Mouse (Mus musculus) midbrain, embryonic 12.5 days (tissue): ENCODE measurements around the gene Ctns. TPM values are rescaled to one million over a fixed set of nuclear protein-coding genes. Genes with fewer than 3 reads are reported as not detected.

ENCODE experiments used
- ATAC-seq: fragments of 200-750 bp; cut with Nextera tagmentation; 2 replicates; pipeline ENCODE4 v1.8.0; 2017; ENCODE audit warnings: low read depth, moderate TSS enrichment, moderate library complexity; ENCODE audit not compliant: low FRiP score
- H3K27ac ChIP-seq: fragments of 300-500 bp; sonication (generic); replicated peaks from 2 replicates; pipeline ENCODE4 v1.5.1; 2016; ENCODE audit warnings: mild to moderate bottlenecking
- H3K27me3 ChIP-seq: fragments of 300-500 bp; sonication (generic); 2 replicates; pipeline ENCODE4 v1.6.1; 2016; ENCODE audit warnings: mild to moderate bottlenecking
- H3K36me3 ChIP-seq: fragments of 300-500 bp; sonication (generic); 2 replicates; pipeline ENCODE4 v1.6.1; 2016
- H3K4me1 ChIP-seq: fragments of 300-500 bp; sonication (generic); 2 replicates; pipeline ENCODE4 v1.6.1; 2016
- H3K4me2 ChIP-seq: fragments of 300-500 bp; sonication (generic); replicated peaks from 2 replicates; pipeline ENCODE4 v1.6.1; 2016; ENCODE audit warnings: mild to moderate bottlenecking, moderate library complexity
- H3K4me3 ChIP-seq: fragments of 300-500 bp; sonication (generic); 2 replicates; pipeline ENCODE4 v1.5.1; 2016; ENCODE audit warnings: mild to moderate bottlenecking
- H3K9ac ChIP-seq: fragments of 300-500 bp; sonication (generic); replicated peaks from 2 replicates; pipeline ENCODE4 v1.6.1; 2016; ENCODE audit warnings: mild to moderate bottlenecking, moderate library complexity
- H3K9me3 ChIP-seq: fragments of 300-500 bp; sonication (generic); 2 replicates; pipeline ENCODE4 v1.6.1; 2016; ENCODE audit warnings: mild to moderate bottlenecking
- WGBS: fragments of 180-500 bp; shearing (Covaris S2); methylation state at CpG from one replicate; pipeline ENCODE4 v1.1.7; 2016; 5-methylcytosine and 5-hydroxymethylcytosine counted together
- polyA plus RNA-seq: library from polyadenylated mRNA; unstranded; fragments of >200 nt; fragmentation: Nextera tagmentation; extraction: Ambion mirVana; gene quantifications from 2 replicates; pipeline ENCODE4 v1.2.1, GENCODE M21; 2016

Gene Ctns
- polyA plus RNA-seq, result 20.6 and 23.1 TPM in 2 replicates

- peaks cover 13% of the 10 kb centered on the region for H3K4me1 ChIP-seq
- H3K27ac ChIP-seq, result no peak within 1 kb of the TSS
- peaks cover 4% of the 10 kb centered on the region for H3K36me3 ChIP-seq
- ATAC-seq, result peak; percentile 95
- peak within 1 kb of the TSS; percentile 72 for H3K9ac ChIP-seq
- H3K27me3 ChIP-seq, result peaks cover 7% of the 10 kb centered on the region; the same call in 1 of the 2 replicates
- peak within 1 kb of the TSS; percentile 62 for H3K4me3 ChIP-seq
- 2% methylated on average over 22 of the region's 22 CpGs for WGBS
- H3K4me2 ChIP-seq, result peak within 1 kb of the TSS; percentile 90
- no peaks in the 10 kb centered on the region for H3K9me3 ChIP-seq
Observed at GRCm38 (mm10) chr11:73198603-73199229, at the start of gene Ctns. Gene Ctns, minus strand, starts transcription at chr11:73199042.

- no peak overlapping the region for H3K9ac ChIP-seq
- ATAC-seq, result no peak
- 88% methylated on average over 4 of the region's 4 CpGs for WGBS
Observed at GRCm38 (mm10) chr11:73242777-73243176, 43.9 kb upstream of the Ctns start.

GRCm38 (mm10) chr11:73242199-73242598 is 43.4 kb upstream of the Ctns start:
- no peaks in the 10 kb centered on the region for H3K4me1 ChIP-seq
- H3K36me3 ChIP-seq, result no peaks in the 10 kb centered on the region
- no peak overlapping the region for H3K9ac ChIP-seq
- H3K4me2 ChIP-seq, result no peak overlapping the region
- H3K27ac ChIP-seq, result no peak overlapping the region
- no peak overlapping the region for H3K4me3 ChIP-seq
- H3K9me3 ChIP-seq, result no peaks in the 10 kb centered on the region
- H3K27me3 ChIP-seq, result no peaks in the 10 kb centered on the region
- 91% methylated on average over 6 of the region's 6 CpGs for WGBS
- no peak for ATAC-seq

More at GRCm38 (mm10) chr11:73242777-73243176, 43.9 kb upstream of the Ctns start:
- Histone ChIP-seq H3K9me3 (no peaks in the 10 kb centered on the region), H3K4me1 (no peaks in the 10 kb centered on the region), H3K4me3 (no peak overlapping the region), H3K36me3 (no peaks in the 10 kb centered on the region), H3K27ac (no peak overlapping the region), H3K27me3 (no peaks in the 10 kb centered on the region), H3K4me2 (no peak overlapping the region)

GRCm38 (mm10) chr11:73236731-73237130 is 37.9 kb upstream of the Ctns start:
- no peak overlapping the region for H3K4me3 ChIP-seq
- WGBS, result 81% methylated on average over 3 of the region's 3 CpGs
- H3K27me3 ChIP-seq, result no peaks in the 10 kb centered on the region
- H3K27ac ChIP-seq, result no peak overlapping the region
- ATAC-seq, result no peak
- H3K9ac ChIP-seq, result no peak overlapping the region
- H3K4me1 ChIP-seq, result no peaks in the 10 kb centered on the region
- no peaks in the 10 kb centered on the region for H3K36me3 ChIP-seq
- H3K9me3 ChIP-seq, result no peaks in the 10 kb centered on the region
- H3K4me2 ChIP-seq, result no peak overlapping the region

- H3K4me1 ChIP-seq, result no peaks in the 10 kb centered on the region
- H3K27me3 ChIP-seq, result no peaks in the 10 kb centered on the region
- no peaks in the 10 kb centered on the region for H3K9me3 ChIP-seq
- no peak overlapping the region for H3K27ac ChIP-seq
- ATAC-seq, result no peak
- no peak overlapping the region for H3K4me3 ChIP-seq
- WGBS, result 51% methylated on average over 5 of the region's 5 CpGs
- no peak overlapping the region for H3K9ac ChIP-seq
- H3K36me3 ChIP-seq, result no peaks in the 10 kb centered on the region
- no peak overlapping the region for H3K4me2 ChIP-seq
Observed at GRCm38 (mm10) chr11:73235990-73236701, 37.3 kb upstream of the Ctns start.

- H3K36me3 ChIP-seq, result no peaks in the 10 kb centered on the region
- WGBS, result 83% methylated on average over 5 of the region's 5 CpGs
- no peak for ATAC-seq
Observed at GRCm38 (mm10) chr11:73233992-73234391, 35.1 kb upstream of the Ctns start, which contains the start of gene Trpv1. Gene Trpv1, plus strand, starts transcription at chr11:73234292.

GRCm38 (mm10) chr11:73232513-73232912 is 33.7 kb upstream of the Ctns start:
- Histone ChIP-seq H3K4me2 (no peak overlapping the region), H3K27ac (no peak overlapping the region), H3K4me1 (no peaks in the 10 kb centered on the region), H3K9me3 (no peaks in the 10 kb centered on the region), H3K4me3 (no peak overlapping the region), H3K36me3 (no peaks in the 10 kb centered on the region), H3K27me3 (no peaks in the 10 kb centered on the region), H3K9ac (no peak overlapping the region)
- ATAC-seq, result no peak
- WGBS, result 77% methylated on average over 2 of the region's 2 CpGs

More at GRCm38 (mm10) chr11:73233992-73234391, 35.1 kb upstream of the Ctns start, which contains the start of gene Trpv1:
- Histone ChIP-seq H3K4me1 (no peaks in the 10 kb centered on the region), H3K27ac (no peak within 1 kb of the TSS), H3K4me2 (no peak within 1 kb of the TSS), H3K27me3 (no peaks in the 10 kb centered on the region), H3K9ac (no peak within 1 kb of the TSS), H3K4me3 (no peak within 1 kb of the TSS), H3K9me3 (no peaks in the 10 kb centered on the region)

- ATAC-seq, result no peak
- 89% methylated on average over 5 of the region's 5 CpGs for WGBS
- Histone ChIP-seq H3K27ac (no peak overlapping the region), H3K4me3 (no peak overlapping the region), H3K36me3 (no peaks in the 10 kb centered on the region), H3K4me2 (no peak overlapping the region), H3K27me3 (no peaks in the 10 kb centered on the region), H3K4me1 (no peaks in the 10 kb centered on the region), H3K9ac (no peak overlapping the region), H3K9me3 (no peaks in the 10 kb centered on the region)
Observed at GRCm38 (mm10) chr11:73230081-73230480, 31.2 kb upstream of the Ctns start.

- H3K9me3 ChIP-seq, result no peaks in the 10 kb centered on the region
- no peaks in the 10 kb centered on the region for H3K27me3 ChIP-seq
- no peak for ATAC-seq
- H3K9ac ChIP-seq, result no peak overlapping the region
- no peaks in the 10 kb centered on the region for H3K4me1 ChIP-seq
- 84% methylated on average over 5 of the region's 5 CpGs for WGBS
- no peaks in the 10 kb centered on the region for H3K36me3 ChIP-seq
- no peak overlapping the region for H3K4me2 ChIP-seq
- no peak overlapping the region for H3K4me3 ChIP-seq
- H3K27ac ChIP-seq, result no peak overlapping the region
Observed at GRCm38 (mm10) chr11:73228881-73229280, 30.0 kb upstream of the Ctns start.

- no peak for ATAC-seq
- H3K4me3 ChIP-seq, result no peak overlapping the region
- no peaks in the 10 kb centered on the region for H3K27me3 ChIP-seq
- no peaks in the 10 kb centered on the region for H3K4me1 ChIP-seq
- no peaks in the 10 kb centered on the region for H3K9me3 ChIP-seq
- H3K36me3 ChIP-seq, result no peaks in the 10 kb centered on the region
- H3K9ac ChIP-seq, result no peak overlapping the region
- H3K4me2 ChIP-seq, result no peak overlapping the region
- no peak overlapping the region for H3K27ac ChIP-seq
- WGBS, result 90% methylated on average over 6 of the region's 6 CpGs
Observed at GRCm38 (mm10) chr11:73225856-73226255, 27.0 kb upstream of the Ctns start.

- H3K27ac ChIP-seq, result no peak overlapping the region
- no peak for ATAC-seq
Observed at GRCm38 (mm10) chr11:73223966-73224365, 25.1 kb upstream of the Ctns start.

GRCm38 (mm10) chr11:73222846-73223245 is 24.0 kb upstream of the Ctns start:
- Histone ChIP-seq H3K4me3 (no peak overlapping the region), H3K36me3 (no peaks in the 10 kb centered on the region), H3K4me1 (no peaks in the 10 kb centered on the region), H3K9me3 (no peaks in the 10 kb centered on the region), H3K27me3 (no peaks in the 10 kb centered on the region), H3K4me2 (no peak overlapping the region), H3K27ac (no peak overlapping the region), H3K9ac (no peak overlapping the region)
- no peak for ATAC-seq
- WGBS, result 51% methylated on average over 5 of the region's 5 CpGs

More at GRCm38 (mm10) chr11:73223966-73224365, 25.1 kb upstream of the Ctns start:
- H3K9ac ChIP-seq, result no peak overlapping the region
- 56% methylated on average over 2 of the region's 2 CpGs for whole genome bisulfite sequencing
- no peak overlapping the region for H3K4me2 ChIP-seq
- no peaks in the 10 kb centered on the region for H3K9me3 ChIP-seq
- no peaks in the 10 kb centered on the region for H3K4me1 ChIP-seq
- H3K36me3 ChIP-seq, result no peaks in the 10 kb centered on the region
- H3K27me3 ChIP-seq, result no peaks in the 10 kb centered on the region
- no peak overlapping the region for H3K4me3 ChIP-seq
